Mouse (Mus musculus) heart, postnatal 0 days (tissue): ENCODE measurements at regions not wholly inside any gene's neighbourhood (a gene's known extent, or its start where the extent isn't known, plus 50 kb on each side); places are given as distances from the start of the nearest gene placed in this dataset.

Experiments
- ATAC-seq: fragments of 200-750 bp; cut with Nextera tagmentation; 2 replicates; pipeline ENCODE4 v1.8.0; 2017; ENCODE audit warnings: low read depth, moderate number of reproducible peaks, moderate library complexity; ENCODE audit not compliant: insufficient read depth
- DNase-seq: peaks from one replicate; pipeline ENCODE4 v3.0.0-alpha.2; 2016; ENCODE audit warnings: low spot score
- H3K27ac ChIP-seq: fragments of 300-500 bp; sonication (generic); 2 replicates; pipeline ENCODE4 v1.5.1; 2014; ENCODE audit warnings: low read depth, mild to moderate bottlenecking
- H3K27me3 ChIP-seq: fragments of 300-500 bp; sonication (generic); 2 replicates; pipeline ENCODE4 v1.6.1; 2014; ENCODE audit warnings: low read length, mixed read lengths; ENCODE audit not compliant: control insufficient read depth, insufficient read depth
- H3K36me3 ChIP-seq: fragments of 300-500 bp; sonication (generic); replicated peaks from 2 replicates; pipeline ENCODE4 v1.6.1; 2014; ENCODE audit warnings: low read length, mixed read lengths; ENCODE audit not compliant: control insufficient read depth, insufficient read depth
- H3K4me1 ChIP-seq: fragments of 300-500 bp; sonication (generic); 2 replicates; pipeline ENCODE4 v1.6.1; 2014; ENCODE audit warnings: antibody characterized with exemption; ENCODE audit not compliant: control insufficient read depth, insufficient read depth
- H3K4me2 ChIP-seq: fragments of 300-500 bp; sonication (generic); 2 replicates; pipeline ENCODE4 v1.6.1; 2014; ENCODE audit warnings: low read depth, mild to moderate bottlenecking, low read length, moderate library complexity
- H3K4me3 ChIP-seq: fragments of 300-500 bp; sonication (generic); 2 replicates; pipeline ENCODE4 v1.5.1; 2014; ENCODE audit warnings: low read depth, low read length
- H3K9ac ChIP-seq: fragments of 300-500 bp; sonication (generic); replicated peaks from 2 replicates; pipeline ENCODE4 v1.6.1; 2014; ENCODE audit warnings: low read depth, low read length, mixed read lengths
- H3K9me3 ChIP-seq: fragments of 300-500 bp; sonication (generic); replicated peaks from 2 replicates; pipeline ENCODE4 v1.6.1; 2016; ENCODE audit warnings: low read length; ENCODE audit not compliant: control insufficient read depth
- CTCF ChIP-seq: IDR thresholded peaks from 2 replicates; pipeline ENCODE4 v1.5.1; 2016; ENCODE audit warnings: antibody characterized with exemption, control low read depth, low read depth
- EP300 ChIP-seq: IDR thresholded peaks from 2 replicates; pipeline ENCODE4 v1.6.1; 2016; ENCODE audit warnings: antibody characterized with exemption, low read depth
- WGBS: fragments of 180-500 bp; shearing (Covaris S2); extraction: QIAGEN DNeasy Blood & Tissue Kit; methylation state at CpG from one replicate; pipeline ENCODE4 v1.1.7; 2014; 5-methylcytosine and 5-hydroxymethylcytosine counted together

GRCm38 (mm10) chr12:118784643-118785042 lies 61.5 kb upstream of the Sp8 start:
- no peak overlapping the region for H3K4me2 ChIP-seq
- no peaks in the 10 kb centered on the region for H3K4me1 ChIP-seq
- H3K27ac ChIP-seq = no peak overlapping the region
- no peak for TF ChIP-seq CTCF
- TF ChIP-seq EP300 = no peak
- no peaks in the 10 kb centered on the region for H3K36me3 ChIP-seq
- no peaks in the 10 kb centered on the region for H3K27me3 ChIP-seq
- no peaks in the 10 kb centered on the region for H3K9me3 ChIP-seq
- DNase-seq (no peak), ATAC-seq (no peak)
- no peak overlapping the region for H3K9ac ChIP-seq
- H3K4me3 ChIP-seq = no peak overlapping the region
- 76% methylated on average over 1 of the region's 1 CpGs for WGBS

- TF ChIP-seq EP300 = no peak
- no peak for TF ChIP-seq CTCF
- ATAC-seq = no peak
- H3K4me3 ChIP-seq = no peak overlapping the region
- 79% methylated on average over 3 of the region's 3 CpGs for WGBS
- H3K9ac ChIP-seq = no peak overlapping the region
- no peak for DNase-seq
- H3K4me1 ChIP-seq = no peaks in the 10 kb centered on the region
- H3K36me3 ChIP-seq = no peaks in the 10 kb centered on the region
- no peaks in the 10 kb centered on the region for H3K9me3 ChIP-seq
- no peak overlapping the region for H3K27ac ChIP-seq
- no peak overlapping the region for H3K4me2 ChIP-seq
- H3K27me3 ChIP-seq = no peaks in the 10 kb centered on the region
Measured at GRCm38 (mm10) chr12:118781978-118782377, 64.2 kb upstream of the Sp8 start.

GRCm38 (mm10) chr12:118775463-118776064 lies 70.6 kb upstream of the Sp8 start:
- no peaks in the 10 kb centered on the region for H3K4me1 ChIP-seq
- TF ChIP-seq CTCF (no peak), EP300 (no peak)
- DNase-seq (no peak), ATAC-seq (no peak)
- H3K27me3 ChIP-seq = no peaks in the 10 kb centered on the region
- H3K27ac ChIP-seq = no peak overlapping the region
- no peak overlapping the region for H3K9ac ChIP-seq
- H3K36me3 ChIP-seq = no peaks in the 10 kb centered on the region
- H3K4me2 ChIP-seq = no peak overlapping the region
- 29% methylated on average over 1 of the region's 1 CpGs for WGBS
- H3K9me3 ChIP-seq = no peaks in the 10 kb centered on the region
- H3K4me3 ChIP-seq = no peak overlapping the region

- TF ChIP-seq CTCF (no peak), EP300 (no peak)
- 62% methylated on average over 2 of the region's 2 CpGs for whole genome bisulfite sequencing
Measured at GRCm38 (mm10) chr12:118772790-118773189, 73.3 kb upstream of the Sp8 start.

GRCm38 (mm10) chr12:118766472-118766871 lies 79.7 kb upstream of the Sp8 start:
- H3K4me1 ChIP-seq = no peaks in the 10 kb centered on the region
- no peak overlapping the region for H3K27ac ChIP-seq
- H3K27me3 ChIP-seq = no peaks in the 10 kb centered on the region
- 64% methylated on average over 1 of the region's 1 CpGs for WGBS
- no peak for TF ChIP-seq CTCF
- TF ChIP-seq EP300 = no peak
- ATAC-seq (no peak), DNase-seq (no peak)
- no peaks in the 10 kb centered on the region for H3K9me3 ChIP-seq
- no peaks in the 10 kb centered on the region for H3K36me3 ChIP-seq
- H3K4me3 ChIP-seq = no peak overlapping the region
- no peak overlapping the region for H3K9ac ChIP-seq
- H3K4me2 ChIP-seq = no peak overlapping the region

More at GRCm38 (mm10) chr12:118772790-118773189, 73.3 kb upstream of the Sp8 start:
- Histone ChIP-seq H3K4me1 (no peaks in the 10 kb centered on the region), H3K9me3 (no peaks in the 10 kb centered on the region), H3K4me3 (no peak overlapping the region), H3K27me3 (no peaks in the 10 kb centered on the region), H3K9ac (no peak overlapping the region), H3K36me3 (no peaks in the 10 kb centered on the region), H3K4me2 (no peak overlapping the region), H3K27ac (no peak overlapping the region)
- DNase-seq (no peak), ATAC-seq (no peak)

- Histone ChIP-seq H3K4me2 (no peak overlapping the region), H3K9me3 (no peaks in the 10 kb centered on the region), H3K4me1 (no peaks in the 10 kb centered on the region), H3K4me3 (no peak overlapping the region), H3K27me3 (no peaks in the 10 kb centered on the region), H3K9ac (no peak overlapping the region), H3K27ac (no peak overlapping the region), H3K36me3 (no peaks in the 10 kb centered on the region)
- TF ChIP-seq CTCF (no peak), EP300 (no peak)
- 54% methylated on average over 2 of the region's 2 CpGs for WGBS
- DNase-seq (no peak), ATAC-seq (no peak)
Measured at GRCm38 (mm10) chr12:118754076-118754475, 92.1 kb upstream of the Sp8 start.
